Mouse (Mus musculus): ENCODE measurements around the gene Ap2a2.

DNA sequence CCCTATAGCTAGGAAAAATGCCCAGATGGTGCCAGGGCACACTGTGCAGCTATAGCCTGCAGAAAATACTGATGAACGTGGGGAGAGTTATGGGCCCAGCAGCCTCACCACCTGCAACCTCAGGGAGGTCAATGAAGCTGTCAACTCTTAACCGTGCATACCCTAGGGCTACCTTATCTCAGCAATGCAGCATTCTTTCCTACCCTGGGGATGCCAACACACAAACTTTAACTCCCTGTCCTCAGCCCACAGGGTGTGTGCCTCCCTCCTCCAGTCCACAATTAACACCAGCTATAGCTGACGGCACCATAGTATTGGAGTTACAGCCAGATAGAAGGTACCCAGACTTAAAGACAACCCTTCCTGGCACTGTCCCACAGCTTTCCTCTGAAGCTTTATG is 43.0 kb upstream of the Ap2a2 start:
- no peak for TF ChIP-seq CTCF (IDR thresholded peaks at IDR 0.05; ENCODE audit: insufficient read depth, low read depth, low read length)
- TF ChIP-seq POLR2A (IDR thresholded peaks at IDR 0.05; ENCODE audit: insufficient read depth, low read depth, low read length) = no peak

Data from olfactory bulb, adult 2 months (tissue).